Mouse (Mus musculus): Measurements from ENCODE around the gene Pacs2.

Gene Pacs2

DNA sequence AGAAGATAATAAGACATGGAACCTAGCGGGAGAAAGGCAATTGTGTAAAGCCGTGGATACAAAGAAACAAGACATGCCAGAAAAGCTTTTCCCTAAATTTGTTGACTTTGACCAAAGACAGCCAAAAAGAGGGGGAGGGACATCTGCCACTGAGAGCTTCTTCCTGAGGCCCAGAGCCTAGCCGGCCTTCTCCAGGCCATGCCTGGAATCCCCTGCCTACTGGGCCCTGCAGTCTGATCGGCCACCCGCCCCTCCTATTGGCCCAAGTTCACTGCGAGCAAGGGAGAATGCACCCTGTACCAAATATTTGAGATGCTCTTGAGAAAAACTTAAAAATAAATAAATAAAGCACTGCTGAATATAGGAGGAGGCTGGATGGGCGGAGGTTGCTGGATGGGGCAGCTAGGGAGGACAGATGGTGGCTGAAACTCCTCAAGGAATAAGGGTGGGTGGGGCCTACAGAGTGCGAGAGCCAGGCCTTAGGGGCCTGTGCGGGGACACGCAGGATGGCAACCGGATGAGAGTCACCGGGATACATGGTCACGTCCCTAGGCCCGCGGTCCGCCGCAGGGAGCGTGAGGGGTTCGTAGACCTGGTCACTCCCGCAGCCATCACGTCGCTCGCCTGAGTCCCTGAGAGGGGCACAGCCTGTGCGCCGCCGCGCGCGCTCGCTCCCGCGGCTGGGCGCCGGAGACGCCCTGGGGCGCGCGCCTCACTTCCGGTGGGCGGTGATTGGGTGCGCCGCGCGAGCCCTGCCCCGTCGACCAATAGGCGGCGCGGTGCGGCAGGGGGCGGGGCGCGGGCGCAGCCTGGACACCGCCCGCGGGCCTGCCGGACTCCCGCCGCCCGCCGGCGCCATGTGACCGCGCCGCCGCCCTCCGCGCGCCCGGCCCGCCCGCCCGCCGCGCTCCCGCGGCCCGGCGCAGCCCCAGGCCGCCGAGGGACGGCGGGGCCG is at the start of gene Pacs2:
TSS of gene Pacs2 (plus strand) at position 905 of the 955 bp plus-strand sequence.
- no peak for TF ChIP-seq GATA4 (IDR thresholded peaks at IDR 0.05; ENCODE audit: insufficient replicate concordance, low read length)

DNA sequence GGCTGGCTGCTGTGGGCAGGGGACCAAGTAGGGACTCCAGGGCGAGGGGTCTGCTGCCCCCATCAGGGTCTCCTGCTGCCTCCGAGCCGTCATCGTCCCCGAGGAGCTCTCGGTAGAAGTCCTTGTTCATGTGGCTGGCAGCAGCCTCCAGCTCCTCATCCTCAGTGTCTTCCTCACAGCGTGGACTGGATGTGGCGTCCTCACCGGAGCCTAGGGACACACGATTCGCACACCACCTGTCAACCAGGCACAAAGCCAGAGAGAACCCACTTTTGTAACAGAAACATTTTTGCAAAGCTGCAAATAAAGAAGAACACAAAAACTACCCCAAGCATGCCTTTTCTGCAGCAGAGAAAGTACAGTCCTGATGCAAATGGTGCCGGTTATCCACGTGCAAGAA is 48.5 kb upstream of the Pacs2 start:
- no peak for TF ChIP-seq GATA4 (IDR thresholded peaks at IDR 0.05; ENCODE audit: insufficient replicate concordance, low read length)

DNA sequence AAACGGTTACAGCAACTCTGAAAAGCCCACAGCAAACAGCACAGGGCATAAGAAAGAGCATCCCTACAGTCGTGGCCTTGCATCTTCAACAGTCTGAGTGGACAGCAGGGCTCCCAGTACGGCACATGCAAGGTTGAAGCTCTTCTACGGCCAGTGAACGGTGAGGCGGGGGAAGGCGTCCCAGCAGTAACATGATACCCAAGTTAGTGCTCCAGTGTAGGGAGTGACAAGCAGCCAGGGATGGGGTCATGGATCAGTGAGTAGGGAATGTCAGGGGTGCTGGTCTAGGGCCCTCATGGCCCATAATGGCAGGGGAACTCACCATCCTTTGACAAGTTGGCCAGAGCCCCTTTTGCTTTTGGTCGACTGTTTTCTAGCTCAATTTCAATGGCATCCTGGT is 45.4 kb upstream of the Pacs2 start:
- no peak for TF ChIP-seq GATA4 (IDR thresholded peaks at IDR 0.05; ENCODE audit: insufficient replicate concordance, low read length)

DNA sequence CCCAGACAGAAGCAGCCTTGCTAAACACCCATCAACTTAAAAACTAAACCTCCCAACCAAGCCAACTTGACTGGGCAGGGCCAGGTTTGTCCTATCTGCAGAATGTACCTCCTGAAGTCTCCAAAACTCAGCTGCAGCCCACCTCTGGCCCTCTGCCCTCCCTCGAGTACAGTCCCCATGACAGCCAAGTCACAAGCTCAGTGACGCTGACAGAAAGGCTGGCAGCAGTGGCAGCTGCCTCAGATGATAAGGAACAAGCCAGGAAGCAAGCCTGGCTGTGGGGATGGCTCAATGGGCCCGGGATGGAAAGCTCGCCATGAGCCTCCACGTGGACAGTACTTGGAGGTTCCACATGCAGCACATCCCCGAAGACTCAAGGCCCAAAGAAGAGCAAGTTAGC is 44.7 kb upstream of the Pacs2 start:
- no peak for TF ChIP-seq GATA4 (IDR thresholded peaks at IDR 0.05; ENCODE audit: insufficient replicate concordance, low read length)

DNA sequence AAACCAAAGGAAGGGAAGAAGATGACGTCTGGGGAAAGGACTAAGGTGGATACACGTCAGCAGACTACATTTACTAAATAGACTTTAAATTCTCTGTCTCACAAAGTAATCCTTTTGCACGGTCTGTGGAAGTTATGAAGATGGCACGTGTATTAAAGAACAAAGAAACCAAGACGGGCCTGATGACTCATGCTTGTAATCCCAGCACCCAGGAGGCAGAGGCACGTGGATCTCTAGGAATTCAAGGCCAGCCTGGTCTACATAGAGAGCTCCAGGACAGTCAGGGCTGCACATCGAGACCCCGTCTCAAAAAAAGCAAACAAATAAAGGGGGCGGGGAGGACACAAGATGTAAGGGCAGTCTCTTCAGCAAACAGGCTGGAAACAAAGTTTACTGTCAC is 39.6 kb upstream of the Pacs2 start:
- TF ChIP-seq GATA4 (IDR thresholded peaks at IDR 0.05; ENCODE audit: insufficient replicate concordance, low read length): no peak

DNA sequence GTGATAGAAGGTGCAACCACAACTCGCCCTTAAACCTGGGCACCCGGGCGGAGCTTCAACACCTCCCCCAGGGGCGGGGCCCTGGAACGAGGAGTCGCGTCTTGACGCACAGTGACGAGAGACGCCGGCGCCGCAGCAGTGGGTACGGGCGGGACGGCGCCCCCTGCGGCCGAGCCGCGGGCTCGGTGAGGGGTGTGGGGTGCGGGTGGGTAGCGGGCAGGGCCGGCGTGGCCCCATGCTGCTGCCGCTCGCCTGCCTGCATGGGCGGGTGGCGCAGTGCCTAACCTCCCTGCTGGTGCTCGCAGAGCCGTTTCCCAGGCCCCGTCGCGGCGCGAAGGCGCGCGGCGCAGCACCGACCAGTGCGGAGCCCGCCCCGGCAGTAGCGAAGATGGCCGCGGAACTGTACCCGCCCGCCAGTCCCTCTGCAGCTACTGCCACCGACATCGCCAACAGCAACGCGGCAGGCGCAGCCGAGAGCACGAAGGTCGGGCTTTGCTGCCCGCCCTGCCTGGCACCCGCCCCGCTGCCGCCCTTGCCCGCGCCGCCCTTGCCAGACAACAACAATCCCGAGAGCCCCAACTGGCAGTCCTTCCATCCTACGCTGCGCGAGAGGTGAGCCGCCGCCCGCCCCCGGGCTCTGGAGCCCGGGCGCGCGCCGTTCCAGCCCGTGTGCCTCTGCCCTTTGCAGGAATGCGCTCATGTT is 37.8 kb upstream of the Pacs2 start, which contains the start of gene Btbd6:
TSS of gene Btbd6 (plus strand) at position 112 of the 703 bp plus-strand sequence.
- TF ChIP-seq GATA4 (IDR thresholded peaks at IDR 0.05; ENCODE audit: insufficient replicate concordance, low read length): no peak

DNA sequence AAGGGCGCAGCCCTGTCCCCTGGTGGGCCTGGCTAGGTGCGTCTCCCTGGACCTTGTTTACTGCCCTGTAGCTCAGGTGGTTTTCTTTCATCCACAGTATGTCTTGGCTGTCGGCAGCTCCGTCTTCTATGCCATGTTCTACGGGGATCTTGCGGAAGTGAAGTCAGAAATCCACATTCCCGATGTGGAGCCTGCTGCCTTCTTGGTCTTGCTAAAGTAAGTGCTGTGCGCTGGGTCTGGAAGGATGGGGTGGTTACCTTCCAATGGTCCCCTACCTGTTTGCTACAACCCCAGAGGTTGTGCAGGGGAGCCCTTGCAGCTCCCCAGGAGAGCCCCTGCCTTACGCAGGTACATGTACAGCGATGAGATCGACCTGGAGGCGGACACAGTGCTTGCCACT is 37.2 kb upstream of the Pacs2 start:
- TF ChIP-seq GATA4 (IDR thresholded peaks at IDR 0.05; ENCODE audit: insufficient replicate concordance, low read length): no peak

DNA sequence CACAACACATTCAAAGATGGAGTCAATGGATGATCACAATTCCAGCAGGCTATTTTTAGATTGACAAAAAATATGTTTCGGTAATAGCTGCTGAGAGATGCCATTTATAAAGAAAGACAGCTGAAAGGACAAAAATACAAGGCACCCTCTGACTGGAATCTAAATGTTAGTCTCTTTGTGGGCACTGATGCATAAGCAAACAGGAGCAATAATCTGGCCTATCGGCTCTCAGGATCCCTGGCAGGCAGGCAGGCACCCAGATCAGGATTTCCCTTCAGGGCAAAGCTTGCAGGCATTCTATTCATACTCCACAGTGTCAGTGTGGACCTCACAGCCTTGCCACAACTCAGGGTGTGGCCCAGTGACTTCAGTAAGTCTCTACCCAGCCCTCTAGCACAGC is 32.3 kb upstream of the Pacs2 start:
- no peak for TF ChIP-seq GATA4 (IDR thresholded peaks at IDR 0.05; ENCODE audit: insufficient replicate concordance, low read length)

DNA sequence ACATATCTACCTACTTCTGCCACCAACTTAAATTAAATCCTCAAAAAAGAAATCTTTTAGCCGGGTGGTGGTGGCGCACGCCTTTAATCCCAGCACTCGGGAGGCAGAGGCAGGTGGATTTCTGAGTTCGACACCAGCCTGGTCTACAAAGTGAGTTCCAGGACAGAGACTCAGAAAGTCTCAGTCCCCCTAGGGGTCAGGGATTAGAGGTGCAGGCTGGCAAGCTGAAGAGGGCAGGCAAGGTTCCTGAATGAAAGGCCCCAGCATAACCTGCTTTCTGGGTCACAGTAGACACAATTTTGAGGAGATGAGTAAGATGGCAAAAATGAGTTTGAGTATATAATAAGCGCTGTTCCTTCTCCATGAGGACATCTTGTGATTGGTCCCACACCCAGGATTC is 29.0 kb upstream of the Pacs2 start:
- TF ChIP-seq GATA4 (IDR thresholded peaks at IDR 0.05; ENCODE audit: insufficient replicate concordance, low read length): no peak

DNA sequence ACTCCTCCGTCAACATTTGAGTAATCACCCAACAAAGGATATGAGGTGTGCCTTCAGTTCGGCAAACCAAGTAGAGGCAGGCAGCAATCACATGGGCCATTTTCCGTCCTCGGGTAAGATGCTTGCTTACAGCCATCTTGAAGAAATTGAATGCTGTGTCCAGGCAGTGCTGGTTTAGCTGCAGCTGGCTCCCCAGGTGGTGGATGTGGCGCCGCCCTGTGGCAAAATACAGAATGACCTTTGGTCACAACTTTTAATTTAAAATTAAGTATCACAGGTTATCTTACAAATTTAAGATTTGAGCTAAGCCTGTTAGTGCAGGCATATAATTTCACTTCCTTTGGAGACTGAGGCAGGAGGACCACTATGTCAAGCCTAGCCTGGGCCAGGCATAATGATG is 26.4 kb upstream of the Pacs2 start:
- TF ChIP-seq GATA4 (IDR thresholded peaks at IDR 0.05; ENCODE audit: insufficient replicate concordance, low read length): no peak

DNA sequence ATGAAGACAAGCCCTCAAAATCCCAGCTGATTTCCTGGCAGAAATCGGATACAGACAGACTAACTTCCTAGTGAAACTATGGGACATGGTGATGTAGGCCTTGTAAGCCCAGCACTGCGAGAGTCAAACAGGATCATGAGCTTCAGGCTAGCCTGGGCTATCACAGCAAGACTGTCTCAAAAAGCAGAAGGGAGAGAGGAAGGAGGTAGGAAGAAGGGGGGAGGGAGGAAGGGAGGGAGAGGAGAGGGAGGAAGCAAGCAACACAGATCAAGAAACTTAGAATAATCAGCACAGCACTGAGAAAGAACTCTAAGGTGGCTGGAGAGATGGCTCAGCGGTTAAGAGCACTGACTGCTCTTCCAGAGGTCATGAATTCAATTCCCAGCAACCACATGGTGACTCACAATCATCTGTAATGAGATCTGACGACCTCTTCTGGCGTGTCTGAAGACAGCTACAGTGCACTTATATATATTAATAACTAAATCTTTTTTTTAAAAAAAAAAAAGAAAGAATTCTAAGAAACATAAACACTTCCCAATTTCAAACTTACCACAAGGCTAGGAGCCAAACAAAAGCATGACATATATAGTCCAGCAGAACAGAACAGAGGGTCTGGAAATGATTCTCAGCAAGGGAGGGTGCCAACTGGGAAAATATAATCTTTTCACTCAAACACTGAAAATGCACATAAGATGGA is 23.5 kb upstream of the Pacs2 start:
- no peak for TF ChIP-seq GATA4 (IDR thresholded peaks at IDR 0.05; ENCODE audit: insufficient replicate concordance, low read length)

DNA sequence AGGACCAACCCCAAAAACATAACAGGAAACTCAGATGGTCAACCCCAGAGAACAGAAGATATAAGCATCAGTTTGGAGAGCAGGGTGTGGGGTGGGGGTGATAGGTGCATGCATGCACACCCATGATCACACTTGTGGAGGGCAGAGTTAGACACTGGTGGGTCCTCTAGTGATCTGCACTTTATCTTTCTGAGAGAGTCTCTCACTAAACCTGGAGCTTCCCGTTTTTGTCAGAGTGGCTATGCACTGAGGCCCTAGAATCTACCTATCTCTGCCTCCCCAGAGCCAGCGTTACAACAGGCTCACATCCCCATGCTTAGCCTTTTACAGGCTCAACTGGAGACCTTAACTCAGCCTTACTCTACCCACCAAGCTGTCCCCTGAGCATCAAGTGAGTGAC is 22.9 kb upstream of the Pacs2 start:
- no peak for TF ChIP-seq GATA4 (IDR thresholded peaks at IDR 0.05; ENCODE audit: insufficient replicate concordance, low read length)

DNA sequence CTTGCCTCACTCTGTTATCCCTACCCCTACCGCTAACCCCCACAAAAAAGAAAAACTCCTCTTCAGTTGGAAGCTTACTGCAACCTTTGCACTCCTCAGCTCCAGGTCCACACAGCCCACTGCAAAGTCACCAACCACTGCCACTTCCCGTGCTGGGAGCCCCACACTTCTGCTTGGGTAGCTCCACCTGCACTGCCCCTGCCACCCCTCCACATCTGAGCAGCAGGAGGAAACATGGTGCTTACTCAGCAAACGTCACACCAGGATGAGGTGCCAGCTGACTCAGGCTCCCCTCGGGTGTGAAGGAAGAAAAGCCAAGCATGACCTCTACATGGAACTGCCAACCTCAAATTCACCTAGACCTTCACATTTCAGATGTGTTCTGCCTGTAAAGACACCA is 20.2 kb upstream of the Pacs2 start:
- no peak for TF ChIP-seq GATA4 (IDR thresholded peaks at IDR 0.05; ENCODE audit: insufficient replicate concordance, low read length)

DNA sequence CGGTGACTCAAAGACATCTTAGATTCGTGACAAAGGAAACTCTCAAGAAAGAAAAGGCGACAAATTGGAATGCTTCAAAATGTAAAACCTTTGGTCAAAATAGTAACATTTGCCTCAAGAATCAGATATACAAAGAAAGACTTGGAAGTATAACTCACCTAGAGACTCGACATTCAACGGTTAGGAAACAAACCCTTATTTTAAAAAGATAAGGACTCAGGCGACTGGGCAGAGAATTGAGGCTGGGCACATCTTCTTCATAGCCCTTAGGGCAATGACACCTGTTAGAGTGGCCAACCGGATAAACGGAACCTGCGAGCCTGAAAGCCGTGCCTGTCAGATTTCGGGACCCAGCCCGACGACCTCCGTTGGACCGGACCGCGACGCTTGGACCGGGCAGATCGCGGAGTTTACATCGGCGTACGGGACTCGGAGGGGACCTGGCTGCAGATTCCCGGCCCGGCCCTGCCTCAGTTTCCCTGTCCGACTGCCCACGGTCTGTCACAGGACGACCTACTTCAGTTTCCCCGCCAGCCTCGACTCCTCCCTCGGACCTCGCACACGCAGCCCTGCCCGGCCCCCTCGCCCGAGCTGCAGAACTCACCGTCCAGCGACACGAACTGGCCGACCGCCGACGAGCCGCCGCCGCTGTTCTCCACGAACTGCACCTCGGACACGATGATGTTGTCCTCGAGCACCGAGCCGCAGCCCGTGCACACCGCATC is 14.6 kb upstream of the Pacs2 start:
- TF ChIP-seq GATA4 (IDR thresholded peaks at IDR 0.05; ENCODE audit: insufficient replicate concordance, low read length): no peak

All from liver, adult (tissue).